Mouse (Mus musculus) MEL (cell line): ENCODE data around the gene Tmem151b. TPM values are rescaled to one million over a fixed set of nuclear protein-coding genes. Genes with fewer than 3 reads are reported as not detected.

Source experiments
- DNase-seq: peaks from one replicate; pipeline ENCODE4 v3.0.0; 2011; ENCODE audit warnings: low read depth, low spot score
- H3K27ac ChIP-seq: 2 replicates; pipeline ENCODE4 v1.5.1; 2012; ENCODE audit warnings: low read depth, mild to moderate bottlenecking, control low read depth, low read length, moderate library complexity; ENCODE audit not compliant: control insufficient read depth
- H3K27me3 ChIP-seq, 2 experiments: fragments of 150-350 bp in 1 of 2; sonication (generic) in 1 of 2; 2 replicates each; pipeline ENCODE4 v1.6.1; 2012; ENCODE audit warnings: low read length in 2 of 2, mild to moderate bottlenecking in 2 of 2, improper control_type of control experiment in 1 of 2, moderate library complexity in 1 of 2; ENCODE audit not compliant: insufficient read depth in 2 of 2, control insufficient read depth in 1 of 2
- H3K36me3 ChIP-seq, 2 experiments: 2 replicates each; pipeline ENCODE4 v1.6.1; 2012 to 2014; ENCODE audit warnings: low read length in 2 of 2, improper control_type of control experiment in 1 of 2, inconsistent platforms in 1 of 2, mild to moderate bottlenecking in 1 of 2; ENCODE audit not compliant: insufficient read depth in 2 of 2, control insufficient read depth in 1 of 2
- H3K4me1 ChIP-seq, 2 experiments: fragments of 150-350 bp in 1 of 2; sonication (generic) in 1 of 2; 2 replicates each; pipeline ENCODE4 v1.6.1; 2012; ENCODE audit warnings: low read length in 2 of 2, improper control_type of control experiment in 1 of 2, mild to moderate bottlenecking in 1 of 2; ENCODE audit not compliant: insufficient read depth in 2 of 2, control insufficient read depth in 1 of 2
- H3K4me3 ChIP-seq, 2 experiments: fragments of 150-350 bp in 1 of 2; sonication (generic) in 1 of 2; 2 replicates each; pipeline ENCODE4 v1.5.1; 2012; ENCODE audit warnings: low read depth in 2 of 2, low read length in 2 of 2, mild to moderate bottlenecking in 2 of 2, moderate library complexity in 2 of 2, control low read depth in 1 of 2, improper control_type of control experiment in 1 of 2; ENCODE audit not compliant: control insufficient read depth in 1 of 2, insufficient read depth in 1 of 2
- H3K79me2 ChIP-seq: 2 replicates; pipeline ENCODE4 v1.6.1; 2012; ENCODE audit warnings: mild to moderate bottlenecking, low read length, moderate library complexity; ENCODE audit not compliant: control insufficient read depth, poor library complexity, insufficient read depth
- H3K9ac ChIP-seq: 2 replicates; pipeline ENCODE4 v1.6.1; 2012; ENCODE audit warnings: low read depth, mild to moderate bottlenecking, control low read depth, low read length, moderate library complexity; ENCODE audit not compliant: control insufficient read depth, poor library complexity, severe bottlenecking
- H3K9me3 ChIP-seq: fragments of 150-350 bp; sonication (generic); replicated peaks from 2 replicates; pipeline ENCODE4 v1.6.1; 2012; ENCODE audit warnings: mild to moderate bottlenecking, low read length, improper control_type of control experiment, moderate library complexity; ENCODE audit not compliant: insufficient read depth
- BHLHE40 ChIP-seq: IDR thresholded peaks from 2 replicates; pipeline ENCODE4 v1.6.1; 2012; ENCODE audit warnings: low read depth, mild to moderate bottlenecking, inconsistent platforms, low read length, improper control_type of control experiment, borderline replicate concordance
- ELF1 ChIP-seq: IDR thresholded peaks from 2 replicates; pipeline ENCODE4 v1.6.1; 2014; ENCODE audit warnings: low read depth, mild to moderate bottlenecking, inconsistent platforms, low read length, improper control_type of control experiment, moderate library complexity
- HCFC1 ChIP-seq: IDR thresholded peaks from 2 replicates; pipeline ENCODE4 v1.6.1; 2012; ENCODE audit warnings: low read depth, mild to moderate bottlenecking, inconsistent platforms, low read length, improper control_type of control experiment, moderate library complexity
- JUND ChIP-seq: IDR thresholded peaks from 2 replicates; pipeline ENCODE4 v1.6.1; 2011; ENCODE audit warnings: low read depth, mild to moderate bottlenecking, improper control_type of control experiment, low read length
- MAX ChIP-seq: IDR thresholded peaks from 2 replicates; pipeline ENCODE4 v1.6.1; 2011; ENCODE audit warnings: low read length, improper control_type of control experiment
- MAZ ChIP-seq: IDR thresholded peaks from 2 replicates; pipeline ENCODE4 v1.6.1; 2012; ENCODE audit warnings: low read depth, mild to moderate bottlenecking, inconsistent platforms, low read length, improper control_type of control experiment
- MXI1 ChIP-seq: IDR thresholded peaks from 2 replicates; pipeline ENCODE4 v1.6.1; 2011; ENCODE audit warnings: mild to moderate bottlenecking, low read depth, low read length, improper control_type of control experiment
- MYB ChIP-seq: IDR thresholded peaks from 2 replicates; pipeline ENCODE4 v1.6.1; 2011; ENCODE audit warnings: mild to moderate bottlenecking, low read depth, low read length, improper control_type of control experiment
- MYC ChIP-seq: IDR thresholded peaks from 2 replicates; pipeline ENCODE4 v1.6.1; 2011; ENCODE audit warnings: low read depth, mild to moderate bottlenecking, low read length, improper control_type of control experiment, moderate library complexity
- POLR2A ChIP-seq, 2 experiments: IDR thresholded peaks; 2 replicates each; pipeline ENCODE4 v1.6.1; 2011 to 2012; ENCODE audit warnings: low read length in 2 of 2, mild to moderate bottlenecking in 2 of 2, control low read depth in 1 of 2, improper control_type of control experiment in 1 of 2, low read depth in 1 of 2, moderate library complexity in 1 of 2; ENCODE audit not compliant: control insufficient read depth in 1 of 2, insufficient read depth in 1 of 2, poor library complexity in 1 of 2
- POLR2AphosphoS2 ChIP-seq: IDR thresholded peaks from 2 replicates; pipeline ENCODE4 v1.6.1; 2011; ENCODE audit warnings: low read length, improper control_type of control experiment
- POLR2AphosphoS5 ChIP-seq: IDR thresholded peaks from 2 replicates; pipeline ENCODE4 v1.6.1; 2012; ENCODE audit warnings: low read depth, borderline replicate concordance, mild to moderate bottlenecking, inconsistent platforms, low read length, moderate library complexity, mixed read lengths
- RCOR1 ChIP-seq: IDR thresholded peaks from 2 replicates; pipeline ENCODE4 v1.6.1; 2012; ENCODE audit warnings: low read depth, mild to moderate bottlenecking, inconsistent platforms, low read length, improper control_type of control experiment
- SIN3A ChIP-seq: IDR thresholded peaks from 2 replicates; pipeline ENCODE4 v1.6.1; 2012; ENCODE audit warnings: low read length, improper control_type of control experiment, inconsistent platforms
- SMC3 ChIP-seq: IDR thresholded peaks from 2 replicates; pipeline ENCODE4 v1.6.1; 2011; ENCODE audit warnings: low read depth, low read length, improper control_type of control experiment
- TAL1 ChIP-seq: IDR thresholded peaks from 2 replicates; pipeline ENCODE4 v1.6.1; 2012; ENCODE audit warnings: mild to moderate bottlenecking, inconsistent platforms, low read length, moderate library complexity, mixed read lengths
- TCF12 ChIP-seq: IDR thresholded peaks from 2 replicates; pipeline ENCODE4 v1.6.1; 2014; ENCODE audit warnings: low read depth, mild to moderate bottlenecking, inconsistent platforms, low read length, improper control_type of control experiment, moderate library complexity
- UBTF ChIP-seq: IDR thresholded peaks from 2 replicates; pipeline ENCODE4 v1.6.1; 2012; ENCODE audit warnings: low read depth, mild to moderate bottlenecking, inconsistent platforms, low read length, improper control_type of control experiment, moderate library complexity, borderline replicate concordance; ENCODE audit not compliant: insufficient read depth
- ZC3H11A ChIP-seq: IDR thresholded peaks from 2 replicates; pipeline ENCODE4 v1.6.1; 2012; ENCODE audit warnings: low read depth, mild to moderate bottlenecking, inconsistent platforms, low read length, improper control_type of control experiment
- ZMIZ1 ChIP-seq: IDR thresholded peaks from 2 replicates; pipeline ENCODE4 v1.6.1; 2012; ENCODE audit warnings: low read depth, mild to moderate bottlenecking, inconsistent platforms, low read length, improper control_type of control experiment, moderate library complexity
- ZNF384 ChIP-seq: IDR thresholded peaks from 2 replicates; pipeline ENCODE4 v1.6.1; 2012; ENCODE audit warnings: low read depth, mild to moderate bottlenecking, inconsistent platforms, low read length, improper control_type of control experiment
- polyA plus RNA-seq, 2 experiments: library from polyadenylated mRNA; stranded (reverse) in 1 of 2; unstranded in 1 of 2; fragments of >175 nt in 1 of 2; fragments of >200 nt in 1 of 2; gene quantifications; 2 replicates each; pipeline versions ENCODE4 v1.2.1 to v1.2.4; 2012; ENCODE audit warnings: low replicate concordance in 2 of 2, low read depth in 1 of 2; ENCODE audit not compliant: insufficient read length in 2 of 2, insufficient read depth in 1 of 2, missing spikeins in 1 of 2
- total RNA-seq: library from RNA; depleted of rRNA; stranded (reverse); fragments of 300-350 nt; gene quantifications from 2 replicates; pipeline ENCODE4 v1.2.3, GENCODE M21; 2012

The Tmem151b gene
- total and polyA plus RNA-seq, 3 experiments: 0.15 to 1.1 TPM; not detected in 1

- Histone ChIP-seq H3K4me3 (no peak overlapping the region), H3K27me3 (no peaks in the 10 kb centered on the region), H3K4me1 (peaks cover 0 to 28% of the 10 kb centered on the region in 2 experiments; a peak in 2 of 4 replicates), H3K9ac (no peak overlapping the region), H3K79me2 (peaks cover 34% of the 10 kb centered on the region), H3K27ac (no peak overlapping the region), H3K36me3 (peaks cover 19 to 25% of the 10 kb centered on the region in 2 experiments), H3K9me3 (no peaks in the 10 kb centered on the region)
- peak; percentile 75 for DNase-seq
- TF ChIP-seq RCOR1 (no peak), POLR2AphosphoS2 (peak; percentile 98; the same call in 1 of the 2 replicates), MYC (no peak), HCFC1 (no peak), ZMIZ1 (peak; percentile 71), SMC3 (peak; percentile 4; the same call in 1 of the 2 replicates), POLR2A (IDR thresholded peaks at IDR 0.05; ENCODE audit: control insufficient read depth in 1 of 2, insufficient read depth in 1 of 2, low read depth in 1 of 2, low read length in 2 of 2, poor library complexity in 1 of 2) (0 out of 4 replicates have a peak, but pooled peaks of 1 of the 2 experiments have one; percentile 12), MYB (0 out of 2 replicates have a peak, but pooled peaks have one; percentile 16), MXI1 (no peak), MAZ (0 out of 2 replicates have a peak, but pooled peaks have one; percentile 30), BHLHE40 (no peak), POLR2AphosphoS5 (peak; percentile 77)
Observed at GRCm38 (mm10) chr17:45566360-45567161, 17.1 kb upstream of the Tmem151b start.

GRCm38 (mm10) chr17:45566031-45566359, 16.5 kb upstream of the Tmem151b start:
- H3K36me3 ChIP-seq: peaks cover 14 to 19% of the 10 kb centered on the region in 2 experiments
- DNase-seq: peak; percentile 62
- no peaks in the 10 kb centered on the region for H3K9me3 ChIP-seq
- no peak overlapping the region for H3K4me3 ChIP-seq
- H3K27me3 ChIP-seq: no peaks in the 10 kb centered on the region
- H3K79me2 ChIP-seq: peaks cover 28% of the 10 kb centered on the region
- H3K9ac ChIP-seq: no peak overlapping the region
- peaks cover 0 to 22% of the 10 kb centered on the region in 2 experiments; a peak in 2 of 4 replicates for H3K4me1 ChIP-seq
- no peak overlapping the region for H3K27ac ChIP-seq
- no peak for TF ChIP-seq TCF12
- 0 out of 2 replicates have a peak, but pooled peaks have one; percentile 9 for TF ChIP-seq TAL1

GRCm38 (mm10) chr17:45565103-45565502, 15.6 kb upstream of the Tmem151b start:
- peaks cover 9 to 14% of the 10 kb centered on the region in 2 experiments for H3K36me3 ChIP-seq
- H3K27ac ChIP-seq: no peak overlapping the region
- H3K4me1 ChIP-seq: peaks cover 0 to 13% of the 10 kb centered on the region in 2 experiments; a peak in 2 of 4 replicates

More at GRCm38 (mm10) chr17:45565103-45565502, 15.6 kb upstream of the Tmem151b start:
- Histone ChIP-seq H3K9me3 (no peaks in the 10 kb centered on the region), H3K9ac (peak overlapping the region; percentile 92), H3K4me3 (peak overlapping the region; percentile 78 to 82), H3K79me2 (peaks cover 22% of the 10 kb centered on the region), H3K27me3 (no peaks in the 10 kb centered on the region)
- no peak for DNase-seq
- no peak for TF ChIP-seq HCFC1
- TF ChIP-seq ZMIZ1: no peak
- TF ChIP-seq POLR2AphosphoS5: no peak
- no peak for TF ChIP-seq TAL1
- TF ChIP-seq ZNF384: no peak
- TF ChIP-seq MXI1: no peak
- no peak for TF ChIP-seq ELF1
- TF ChIP-seq ZC3H11A: no peak
- no peak for TF ChIP-seq MAX
- no peak for TF ChIP-seq SIN3A
- TF ChIP-seq JUND: no peak
- no peak for TF ChIP-seq UBTF
- no peak for TF ChIP-seq BHLHE40
- TF ChIP-seq, all 39 proteins: peak for 0
